Mouse (Mus musculus) granulocyte monocyte progenitor cell, adult 5-6 weeks (primary cell): ENCODE data around the gene Acat2. TPM values are rescaled to one million over a fixed set of nuclear protein-coding genes. Genes with fewer than 3 reads are reported as not detected.
"Not testable (repeated sequence)": the region's sequence is repeated elsewhere in the genome, so short reads cannot be mapped to it uniquely, and the experiment has no call there.

Source experiments
- ATAC-seq: replicated peaks from 2 replicates; pipeline ENCODE4 v1.8.0; 2016; ENCODE audit warnings: mild to moderate bottlenecking, moderate TSS enrichment, inconsistent platforms; ENCODE audit not compliant: poor library complexity, severe bottlenecking
- total RNA-seq, 2 experiments: library from RNA; stranded (forward) in 1 of 2; stranded (reverse) in 1 of 2; fragments of 200-712, 200-1000 nt in 1 of 2; fragments of >200 nt in 1 of 2; fragmentation: Nextera tagmentation in 1 of 2; gene quantifications; 2 replicates each; pipeline ENCODE4 v1.2.3; 2014 to 2017

Acat2 gene
- total RNA-seq (2014; fragmentation: Nextera tagmentation): 21.4 and 22.9 TPM in 2 replicates
- total RNA-seq (2017): 20.6 and 21.4 TPM in 2 replicates

DNA sequence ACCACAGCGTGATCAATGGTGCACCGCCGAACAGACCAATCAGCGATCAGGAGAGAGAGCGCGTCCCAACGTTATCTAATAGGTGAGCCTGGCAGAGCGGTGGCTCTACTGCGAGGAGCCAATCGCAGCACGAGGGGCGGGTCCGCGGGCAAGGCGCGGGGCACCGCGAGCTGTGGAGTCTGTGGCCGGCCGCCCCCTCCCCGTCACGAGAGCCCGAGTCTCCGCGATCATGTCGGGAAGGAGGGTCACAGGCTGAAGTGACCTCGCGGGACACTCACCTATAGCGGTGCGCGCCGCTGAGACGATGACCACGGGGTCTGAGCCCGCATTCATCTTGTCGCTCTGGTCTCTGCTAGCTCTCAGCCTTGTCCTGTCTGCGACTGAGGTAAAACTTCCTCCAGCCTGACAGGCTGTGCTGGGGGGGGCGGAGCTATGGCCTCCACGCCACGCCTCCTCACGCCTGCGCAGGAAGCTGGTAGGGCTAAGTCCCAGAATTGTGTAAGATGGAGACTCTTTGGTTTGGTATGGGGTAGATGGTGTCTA, at the start of gene Acat2:
Gene Acat2, minus strand, starts transcription at position 417 of the 543 bp plus-strand sequence.
- ATAC-seq: peak; percentile 92

DNA sequence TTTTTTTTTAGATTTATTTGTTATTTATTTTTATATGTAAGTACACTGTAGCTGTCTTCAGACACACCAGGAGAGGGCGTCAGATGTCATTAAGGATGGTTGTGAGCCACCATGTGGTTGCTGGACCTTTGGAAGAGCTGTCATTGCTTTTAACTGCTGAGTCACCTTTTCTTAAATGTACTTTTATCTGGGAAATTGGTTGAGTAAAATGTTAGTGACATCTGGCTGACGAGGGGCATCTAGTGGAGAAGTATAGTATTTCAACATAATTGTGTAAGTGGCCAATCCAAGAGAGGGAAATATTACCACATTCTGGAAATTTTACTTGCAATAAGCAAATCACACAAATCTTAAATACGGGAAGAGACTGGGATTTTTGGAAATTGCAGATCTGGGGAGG, 49.3 kb upstream of the Acat2 start:
- ATAC-seq: peak; percentile 71

DNA sequence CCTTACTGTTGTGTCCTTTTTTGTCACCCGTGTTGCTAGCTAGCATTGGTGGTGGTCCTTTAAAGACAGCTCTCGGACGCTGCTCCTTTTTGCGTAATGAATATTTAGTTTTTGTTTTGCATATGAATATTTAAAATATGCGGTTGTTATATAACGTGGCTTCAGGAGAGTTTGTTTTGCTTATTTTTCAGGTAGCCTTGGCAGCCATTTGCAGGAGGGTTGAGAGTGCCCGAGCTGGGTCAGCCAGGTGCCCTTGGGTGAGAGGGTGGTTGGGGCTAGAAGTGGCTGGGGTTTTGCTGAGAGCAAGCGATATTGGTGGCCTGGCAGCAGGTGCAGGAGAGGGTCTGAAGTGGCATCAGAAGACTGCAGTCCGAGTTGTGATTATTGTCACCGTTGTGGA, 48.0 kb upstream of the Acat2 start:
- no peak for ATAC-seq

DNA sequence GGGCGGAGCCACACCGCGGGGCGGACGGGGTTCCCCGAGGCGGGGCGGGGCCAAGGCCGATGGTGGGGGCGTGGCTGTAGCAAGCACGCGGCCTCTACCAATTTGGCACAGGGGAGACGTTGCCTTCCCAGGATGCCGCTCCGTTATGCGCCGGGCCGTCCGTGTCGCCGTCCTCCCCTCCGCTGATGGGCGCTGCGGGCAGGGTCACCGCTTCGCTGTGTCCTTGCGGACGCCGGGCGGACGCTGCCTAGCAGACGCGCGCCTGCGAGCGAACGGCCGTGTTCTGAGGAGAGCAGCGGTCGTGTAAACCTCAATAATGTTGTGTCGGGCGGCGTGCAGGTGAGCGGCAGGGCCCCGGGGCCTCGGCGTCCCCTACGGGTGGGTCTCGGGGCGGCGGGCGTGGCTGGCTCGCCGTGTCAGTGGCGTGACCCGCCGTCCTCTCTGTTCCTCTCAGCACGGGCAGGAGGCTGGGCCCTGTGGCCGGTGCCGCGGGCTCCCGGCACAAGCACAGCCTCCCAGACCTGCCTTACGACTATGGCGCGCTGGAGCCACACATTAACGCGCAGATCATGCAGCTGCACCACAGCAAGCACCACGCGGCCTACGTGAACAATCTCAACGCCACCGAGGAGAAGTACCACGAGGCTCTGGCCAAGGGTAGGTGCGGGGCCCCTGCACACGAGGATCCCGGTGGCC, 47.3 kb upstream of the Acat2 start:
- ATAC-seq: peak; percentile 91

DNA sequence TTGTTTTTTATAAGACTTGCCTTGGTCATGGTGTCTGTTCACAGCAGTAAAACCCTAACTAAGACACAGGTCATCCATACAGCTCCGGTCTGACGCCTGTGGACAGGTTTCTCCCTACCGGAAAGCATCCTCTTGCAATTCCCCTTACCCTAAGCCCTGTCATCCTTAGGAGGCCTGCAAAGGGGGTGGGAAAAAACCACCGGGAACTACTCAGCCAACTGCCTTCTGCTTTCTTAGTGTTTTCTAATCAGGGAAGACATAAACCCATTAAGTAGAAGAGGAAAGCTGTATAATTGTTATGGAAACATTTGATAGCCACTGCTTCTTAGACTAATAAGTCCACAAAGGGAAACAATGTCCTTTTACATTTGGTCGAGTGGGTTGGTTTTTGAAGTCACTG, 46.4 kb upstream of the Acat2 start:
- no peak for ATAC-seq

DNA sequence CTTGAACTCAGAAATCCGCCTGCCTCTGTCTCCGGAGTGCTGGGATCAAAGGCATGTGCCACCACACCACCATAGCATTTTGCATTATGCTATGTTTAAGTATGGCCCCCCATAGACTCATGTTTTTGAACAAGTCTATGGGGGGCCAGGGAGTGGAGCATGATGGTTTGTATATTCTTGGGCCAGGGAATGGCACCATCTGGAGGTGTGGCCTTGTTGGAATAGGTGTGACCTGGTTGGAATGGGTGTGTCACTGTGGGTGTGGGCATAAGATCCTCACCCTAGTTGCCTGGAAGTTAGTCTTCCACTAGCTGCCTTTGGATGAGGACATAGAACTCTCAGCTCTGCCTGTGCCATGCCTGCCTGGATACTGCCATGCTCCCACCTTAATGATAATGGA, 46.0 kb upstream of the Acat2 start, which contains the start of gene Sod2:
Gene Sod2, plus strand, starts transcription at position 301 of the 400 bp plus-strand sequence.
- ATAC-seq: not testable (repeated sequence)

DNA sequence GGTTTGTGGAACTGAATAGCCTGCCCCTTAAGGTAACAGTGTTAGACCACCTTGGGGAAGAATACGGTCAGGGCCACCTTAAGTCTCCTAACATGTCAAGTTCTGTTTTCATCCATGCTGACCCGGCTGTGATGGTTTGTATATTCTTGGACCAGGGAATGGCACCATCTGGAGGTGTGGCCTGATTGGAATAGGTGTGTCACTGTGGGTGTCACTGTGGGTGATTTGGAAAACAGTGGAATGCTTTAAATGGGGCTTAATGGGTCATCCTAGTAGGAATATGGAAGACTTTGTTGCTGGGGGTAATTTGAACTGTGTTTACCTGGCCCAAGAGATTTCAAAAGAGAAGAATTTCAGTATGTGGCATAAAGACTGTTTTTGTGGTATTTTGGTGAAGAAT, 43.9 kb upstream of the Acat2 start:
- not testable (repeated sequence) for ATAC-seq

DNA sequence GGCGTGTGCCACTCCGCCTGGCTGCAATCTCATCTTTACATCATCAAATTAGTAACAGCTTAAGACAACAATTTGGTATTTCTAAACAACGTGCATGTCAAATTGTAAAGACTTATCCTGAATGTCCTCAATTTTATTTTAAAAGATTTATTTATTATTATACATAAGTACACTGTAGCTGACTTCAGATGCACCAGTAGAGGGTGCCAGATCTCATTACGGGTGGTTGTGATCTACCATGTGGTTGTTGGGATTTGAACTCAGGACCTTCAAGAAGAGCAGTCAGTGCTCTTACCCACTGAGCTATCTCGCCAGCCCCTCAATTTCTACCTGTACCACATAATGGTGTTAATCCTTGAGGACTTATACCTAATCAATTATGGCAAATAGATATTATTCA, 41.7 kb upstream of the Acat2 start:
- not testable (repeated sequence) for ATAC-seq

DNA sequence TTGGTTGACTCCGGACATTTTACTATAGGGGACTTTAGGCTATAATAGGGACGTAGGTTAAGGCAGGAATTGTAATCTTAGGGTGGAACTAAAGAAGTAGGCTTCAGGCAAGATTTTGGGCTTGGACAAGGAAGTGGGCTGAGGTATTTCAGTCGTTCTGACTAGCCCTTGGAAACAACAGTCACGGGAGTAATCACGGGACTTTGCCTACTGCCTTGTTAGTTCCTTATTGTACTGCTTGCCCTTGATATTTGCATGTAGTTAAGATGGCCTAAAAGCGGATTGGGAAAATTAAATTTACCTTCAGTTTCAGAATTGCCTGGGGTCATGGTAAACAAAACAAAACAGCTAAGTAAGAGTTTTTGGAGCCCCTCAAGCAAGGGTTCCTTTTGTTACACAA, 38.5 kb upstream of the Acat2 start:
- ATAC-seq: no peak

DNA sequence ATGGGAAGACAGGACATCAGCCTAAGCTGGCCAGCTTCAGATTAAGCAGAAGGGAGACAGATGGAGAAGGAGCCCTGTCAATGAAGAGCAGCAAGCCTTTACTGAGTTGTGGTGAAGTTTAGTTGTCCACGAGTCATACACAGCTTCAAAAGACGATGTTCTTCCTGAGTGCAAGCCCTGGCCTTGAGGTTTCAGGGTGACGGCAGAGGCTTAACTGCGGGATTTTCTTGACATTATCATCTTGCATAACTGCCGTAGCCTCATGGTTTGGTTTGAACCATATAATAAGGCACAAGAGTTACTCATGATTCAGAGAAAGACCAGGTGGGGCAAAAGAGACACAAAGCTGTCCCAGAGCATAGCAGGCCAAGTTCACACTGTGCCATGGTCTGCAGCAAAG, 37.3 kb upstream of the Acat2 start:
- no peak for ATAC-seq

DNA sequence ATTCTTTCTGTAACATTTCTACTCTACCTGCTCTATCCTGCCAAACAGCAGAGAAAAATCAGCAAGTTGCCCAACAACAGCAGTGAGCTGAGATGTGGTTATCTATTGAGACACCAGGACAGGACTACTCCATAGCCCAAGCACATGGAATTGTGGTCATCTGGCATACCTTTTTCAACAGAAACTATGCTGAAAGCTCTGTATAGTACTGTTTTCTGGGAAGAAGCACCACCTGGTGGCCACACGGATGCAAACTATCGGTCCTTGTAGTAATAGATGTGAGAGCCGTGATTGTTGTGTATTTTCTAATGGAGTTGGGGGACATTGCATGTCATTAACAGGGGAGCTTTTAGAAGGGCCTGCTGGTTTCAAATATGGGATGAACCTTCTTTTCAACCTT, 35.8 kb upstream of the Acat2 start:
- 0 out of 2 replicates have a peak, but pooled peaks have one; percentile 13 for ATAC-seq

DNA sequence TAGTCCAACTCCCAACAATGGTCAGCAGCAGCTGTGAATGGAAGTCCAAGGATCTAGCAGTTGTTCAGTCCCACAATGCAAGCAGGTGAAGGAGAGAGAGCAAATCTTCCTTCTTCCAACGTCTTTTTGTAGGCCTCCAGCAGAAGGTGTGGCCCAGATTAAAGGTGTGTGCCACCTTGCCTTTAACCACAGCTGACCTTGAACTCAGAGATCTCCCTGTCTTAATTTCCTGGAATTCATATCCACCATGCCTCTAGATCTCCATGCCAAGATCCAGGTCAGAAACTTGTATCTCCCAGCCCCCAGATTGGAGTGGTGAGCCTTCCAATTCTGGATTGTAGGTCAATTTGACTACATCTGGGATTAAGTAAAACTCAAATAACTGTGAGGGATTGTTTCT, 33.5 kb upstream of the Acat2 start, which contains the start of gene Wtap:
Gene Wtap, minus strand, starts transcription at position 101 of the 400 bp plus-strand sequence.
- no peak for ATAC-seq

DNA sequence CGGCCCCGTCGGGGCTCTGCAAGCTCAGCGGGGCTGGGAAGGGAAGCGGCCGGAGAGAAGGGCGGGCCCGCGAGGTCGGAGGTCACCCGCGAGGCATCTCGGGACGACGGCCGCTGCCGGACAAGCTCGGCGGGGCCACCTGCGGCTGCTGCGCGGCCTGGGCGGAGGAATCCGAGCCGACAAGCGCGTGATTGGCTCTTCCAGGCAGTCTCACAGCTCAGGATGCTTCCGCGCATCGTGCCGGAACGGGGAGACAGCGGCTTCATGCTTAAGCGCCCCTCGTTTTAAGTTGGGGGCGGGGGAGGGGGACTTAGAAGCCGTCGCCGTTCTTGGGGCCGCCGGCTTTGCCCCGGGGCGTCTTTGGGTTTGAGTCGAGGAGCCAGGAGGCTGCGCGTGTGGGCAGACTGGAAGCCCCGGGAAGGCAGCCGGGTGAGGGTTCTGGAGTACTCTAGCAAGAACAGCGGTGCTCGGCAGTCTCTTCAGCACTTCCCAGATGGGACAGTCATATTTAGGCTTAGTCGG, 32.0 kb upstream of the Acat2 start:
- ATAC-seq: peak; percentile 76

DNA sequence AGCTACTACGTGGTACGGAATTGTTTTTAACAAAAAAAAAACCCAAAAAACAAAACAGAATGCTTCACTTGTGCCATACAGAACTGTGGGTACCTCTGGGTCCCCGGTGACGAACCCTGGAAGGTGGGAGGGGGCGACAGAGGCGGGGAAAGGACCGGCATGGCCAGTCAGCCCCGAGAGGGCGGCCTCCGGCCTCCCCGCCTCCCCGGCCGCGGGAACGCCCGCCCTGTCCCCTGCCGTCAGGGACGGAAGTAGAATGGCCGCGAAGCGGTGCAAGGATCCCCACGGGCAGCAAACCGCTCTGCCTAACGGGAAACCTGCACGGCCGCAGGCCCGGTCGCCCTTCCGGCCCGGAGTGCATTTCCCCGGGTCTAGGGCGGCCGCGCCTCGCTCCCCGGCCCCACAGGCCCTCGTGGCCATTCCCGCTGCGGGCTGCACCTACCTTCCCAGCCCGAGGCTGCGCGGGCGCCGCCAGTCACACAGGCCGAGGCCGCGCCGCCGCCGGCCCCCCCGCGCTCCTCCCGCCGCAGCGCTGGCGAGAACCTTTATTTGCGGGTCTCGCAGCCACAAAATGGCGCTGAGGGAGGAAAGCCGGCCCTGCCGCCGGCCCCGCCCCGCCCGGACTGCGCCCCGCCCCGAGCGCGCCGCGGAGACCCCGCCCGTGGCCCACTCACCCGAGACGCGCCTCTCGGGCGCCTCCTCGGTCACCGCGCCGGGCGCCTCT, 31.2 kb upstream of the Acat2 start:
- peak; percentile 68 for ATAC-seq

DNA sequence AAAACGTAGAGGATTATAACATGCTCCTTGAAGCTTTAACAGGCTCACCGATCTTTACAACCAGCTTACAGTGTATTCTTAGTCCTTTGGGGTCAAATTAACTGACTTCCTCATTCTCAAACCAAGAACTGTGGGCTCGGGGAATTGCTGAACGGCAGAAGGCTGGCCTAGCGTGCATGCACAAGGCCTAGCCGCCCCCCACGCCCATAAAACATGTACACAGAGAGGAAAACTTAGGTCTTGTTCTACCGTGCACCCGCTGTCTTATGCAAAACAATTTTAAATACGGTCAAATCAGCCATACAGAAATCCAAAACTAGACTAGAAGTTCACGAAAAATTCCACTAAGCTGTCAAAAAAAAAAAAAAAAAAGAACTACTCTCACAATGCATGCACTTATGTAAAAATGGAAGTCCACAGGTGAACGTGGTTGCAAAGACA, 30.7 kb upstream of the Acat2 start:
- ATAC-seq: peak; percentile 53

DNA sequence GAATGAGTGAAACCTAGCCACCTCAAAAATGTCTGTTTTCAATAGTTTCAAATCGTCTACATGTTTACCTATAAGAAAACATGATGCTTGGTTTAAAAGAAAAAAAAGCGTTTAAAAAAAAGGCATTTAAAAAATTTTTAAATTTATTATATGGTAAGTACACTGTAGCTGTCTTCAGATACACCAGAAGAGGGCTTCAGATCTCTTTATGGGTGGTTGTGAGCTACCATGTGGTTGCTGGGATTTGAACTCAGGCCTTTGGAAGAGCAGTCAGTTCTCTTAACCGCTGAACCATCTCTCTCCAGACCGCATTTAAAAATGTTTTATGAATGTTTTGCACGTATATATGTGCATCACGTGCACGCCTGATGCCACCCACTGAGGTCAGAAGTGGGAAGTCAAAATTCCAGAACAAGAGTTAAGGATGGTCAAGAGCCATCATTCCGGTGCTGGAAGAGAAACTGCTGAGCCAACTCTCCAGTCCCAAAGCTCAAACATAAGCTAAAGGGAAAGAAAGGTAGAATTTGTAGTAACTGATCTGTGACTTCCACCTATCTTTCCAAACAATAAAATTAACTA, 30.1 kb upstream of the Acat2 start:
- ATAC-seq: no peak

DNA sequence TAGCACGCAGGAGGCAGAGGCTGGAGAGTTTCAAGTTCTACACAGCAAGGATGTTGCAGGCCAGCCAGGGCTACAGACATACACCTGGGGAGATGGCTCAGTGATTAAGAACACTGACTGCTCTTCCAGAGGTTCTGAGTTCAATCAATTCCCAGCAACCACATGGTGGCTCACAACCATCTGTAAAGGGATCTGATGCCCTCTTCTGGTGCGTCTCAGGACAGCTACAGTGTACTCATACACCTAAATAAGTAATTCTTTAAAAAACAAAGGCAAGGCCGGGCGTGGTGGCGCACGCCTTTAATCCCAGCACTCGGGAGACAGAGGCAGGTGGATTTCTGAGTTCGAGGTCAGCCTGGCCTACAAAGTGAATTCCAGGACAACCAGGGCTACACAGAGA, 27.5 kb upstream of the Acat2 start:
- not testable (repeated sequence) for ATAC-seq

DNA sequence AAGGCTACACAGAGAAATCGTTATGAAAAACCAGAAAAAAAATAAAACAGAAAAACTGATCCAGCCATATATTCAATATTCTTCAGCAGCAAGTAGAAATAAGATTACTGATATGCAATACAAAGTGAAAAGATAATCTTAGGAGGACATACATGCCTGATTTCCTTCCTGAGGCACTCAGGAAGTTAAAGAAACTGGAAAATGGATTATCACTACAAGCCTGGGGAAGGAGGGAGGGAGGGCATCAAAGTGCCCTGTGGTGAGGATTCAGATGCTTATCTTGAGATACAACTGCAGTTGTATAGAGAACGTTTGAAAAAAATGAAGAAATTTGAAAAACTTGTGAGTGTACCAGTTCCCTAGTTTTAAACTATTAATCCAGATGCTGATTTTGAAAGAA, 23.4 kb upstream of the Acat2 start:
- ATAC-seq: no peak; the same call in 1 of the 2 replicates

DNA sequence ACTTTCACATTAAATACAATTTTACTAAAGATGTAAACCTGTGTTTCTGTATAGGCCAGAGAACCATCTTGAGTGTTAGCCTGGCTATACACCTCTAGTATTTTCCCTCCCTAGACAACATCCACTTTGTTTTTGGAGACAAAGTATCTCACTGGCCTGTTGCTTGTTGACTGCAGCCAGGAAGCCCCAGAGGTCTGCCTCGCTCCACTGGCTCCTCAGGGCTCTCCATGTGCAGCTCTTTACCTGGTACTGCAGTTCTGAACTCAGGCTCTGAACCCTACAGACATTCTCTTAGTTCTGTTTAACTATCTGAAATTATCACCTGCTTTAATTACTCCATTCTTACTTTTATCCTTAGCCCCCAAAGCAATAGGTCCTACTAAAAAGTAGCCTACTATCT, 18.0 kb upstream of the Acat2 start:
- no peak for ATAC-seq

DNA sequence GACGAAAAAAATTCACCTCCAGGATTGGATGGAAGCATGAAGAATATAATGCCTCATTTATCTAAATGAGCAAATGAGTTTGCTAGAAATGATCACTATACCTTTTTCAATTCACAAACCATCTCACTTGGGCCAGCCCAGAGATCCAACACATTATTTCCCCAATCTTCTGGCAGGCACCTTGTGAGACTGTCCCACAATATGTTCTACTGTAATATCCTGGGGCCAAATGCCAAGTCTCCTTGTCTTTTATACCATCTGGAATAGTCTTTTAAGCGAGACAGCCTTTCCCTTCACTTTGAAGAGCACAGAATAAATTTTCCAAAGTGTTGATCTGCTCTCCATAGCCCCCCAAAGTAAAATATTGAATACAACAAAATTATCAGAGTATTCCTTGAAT, 13.3 kb upstream of the Acat2 start:
- ATAC-seq: no peak

DNA sequence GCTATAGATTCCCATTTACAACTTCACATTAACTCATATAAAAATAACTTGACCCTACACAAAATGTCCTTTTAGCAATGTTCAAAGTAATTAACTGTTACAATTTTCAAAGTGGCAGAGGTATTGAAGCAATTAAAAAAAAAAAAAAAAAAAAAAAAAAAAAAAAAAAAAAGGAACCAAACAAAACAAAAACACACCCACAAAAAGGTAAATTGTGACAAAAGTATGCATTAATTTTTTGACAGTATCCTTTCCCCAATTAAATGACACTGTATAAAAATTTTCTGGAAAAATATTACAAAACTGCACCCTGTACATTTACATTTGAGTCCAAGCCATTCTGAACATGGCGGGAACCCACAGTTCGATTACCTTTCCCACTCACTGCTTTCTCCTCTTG, 6.6 kb upstream of the Acat2 start:
- ATAC-seq: no peak
